Comparison of ENCODE assay signal across 14 mouse cellular contexts in the genomic region with DNA sequence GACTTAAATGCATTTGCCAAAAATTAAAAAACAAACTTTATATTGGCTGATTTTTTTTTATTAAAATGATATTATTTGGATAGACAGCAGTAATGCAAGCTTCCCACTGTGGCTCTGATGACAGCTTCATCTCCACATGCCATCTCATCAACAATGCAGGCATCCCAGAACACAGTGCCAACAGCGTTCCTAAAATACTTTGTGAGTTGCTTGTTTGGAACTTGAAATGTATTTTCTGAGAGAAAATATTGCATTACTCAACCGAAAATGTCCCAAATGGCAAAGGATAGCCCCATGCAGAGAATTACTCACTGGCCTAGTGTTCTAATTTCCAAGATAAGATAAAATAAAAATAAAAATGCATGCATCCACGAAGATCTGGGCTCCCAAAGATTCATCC.
"Had no signal": no experiment of that assay in that cellular context is flagged by ENCODE, and none has a peak within 500 bp of the region (broad histone marks: within the 10 kb centered on the region; RNA-seq: fewer than 3 reads in every experiment).

No protein-coding gene starts in this region.

- H3K27me3 ChIP-seq: kidney, embryonic 15.5 days; liver, embryonic 12.5 days; megakaryocyte, embryonic 14.5 days; midbrain, embryonic 15.5 days; neural tube, embryonic 12.5 days had no signal

- H3K27ac ChIP-seq: kidney, embryonic 15.5 days; liver, embryonic 12.5 days; midbrain, embryonic 15.5 days; neural tube, embryonic 12.5 days had no signal

- DNase-seq: kidney, adult 2 months; kidney, postnatal 14 days; left cerebral cortex, postnatal 4 days; lung, embryonic 14.5 days; lung, postnatal 10 days; lung, postnatal 4 days; thymus, adult 18-20 months; thymus, postnatal 14 days had no signal

- H3K9me3 ChIP-seq: kidney, embryonic 15.5 days; liver, embryonic 12.5 days; midbrain, embryonic 15.5 days; neural tube, embryonic 12.5 days had no signal

- H3K4me2 ChIP-seq: kidney, embryonic 15.5 days; liver, embryonic 12.5 days; lung, embryonic 14.5 days; midbrain, embryonic 11.5 days; midbrain, embryonic 15.5 days; neural tube, embryonic 12.5 days had no signal

- ATAC-seq: liver, embryonic 12.5 days; midbrain, embryonic 15.5 days had no signal

- H3K9ac ChIP-seq: kidney, embryonic 15.5 days; liver, embryonic 12.5 days; lung, embryonic 14.5 days; midbrain, embryonic 15.5 days; neural tube, embryonic 12.5 days had no signal

- H3K4me3 ChIP-seq: kidney, embryonic 15.5 days; liver, embryonic 12.5 days; megakaryocyte, embryonic 14.5 days; midbrain, embryonic 15.5 days; neural tube, embryonic 12.5 days had no signal

- H3K4me1 ChIP-seq: kidney, embryonic 15.5 days; midbrain, embryonic 15.5 days; neural tube, embryonic 12.5 days had no signal

- H3K36me3 ChIP-seq: kidney, embryonic 15.5 days; liver, embryonic 12.5 days; midbrain, embryonic 15.5 days; neural tube, embryonic 12.5 days had no signal
